Mouse (Mus musculus): ENCODE measurements around the gene Adgrl3.

- no peak for TF ChIP-seq USF1 (IDR thresholded peaks at IDR 0.05; ENCODE audit: low read depth)
- no peak for TF ChIP-seq CTCF (IDR thresholded peaks at IDR 0.05; ENCODE audit: control insufficient read depth, insufficient read depth, insufficient read length)
- no peak for TF ChIP-seq MYOG (IDR thresholded peaks at IDR 0.05; ENCODE audit: control insufficient read depth, extremely low read depth, insufficient read length)
- no peak for TF ChIP-seq CEBPB (IDR thresholded peaks at IDR 0.05; ENCODE audit: low read depth)
- no peak for TF ChIP-seq FOSL1 (IDR thresholded peaks at IDR 0.05; ENCODE audit: insufficient read depth, low read length, poor library complexity, severe bottlenecking)
- TF ChIP-seq MYOD1 (IDR thresholded peaks at IDR 0.05; ENCODE audit: control insufficient read depth, insufficient read length, low read depth) = no peak
Observed at GRCm38 (mm10) chr5:81021864-81022305, 1.9 kb downstream of the Adgrl3 start.
